Mouse (Mus musculus) myocyte (in vitro differentiated cells): ENCODE data around the gene Ddc.

Experiments used
- MAX ChIP-seq: IDR thresholded peaks from one replicate; pipeline ENCODE4 v1.6.1; 2011; ENCODE audit warnings: low read depth, mild to moderate bottlenecking, control low read depth
- MYOD1 ChIP-seq, 3 experiments: IDR thresholded peaks; one replicate each; pipeline ENCODE4 v1.6.1; 2011; ENCODE audit warnings: control low read depth in 2 of 3, low read depth in 2 of 3, mild to moderate bottlenecking in 2 of 3, moderate library complexity in 1 of 3; ENCODE audit not compliant: insufficient read length in 2 of 3, control insufficient read depth in 1 of 3
- POLR2A ChIP-seq: IDR thresholded peaks from one replicate; pipeline ENCODE4 v1.6.1; 2011; ENCODE audit warnings: low read depth, mild to moderate bottlenecking, control low read depth, moderate library complexity; ENCODE audit not compliant: insufficient read length
- USF1 ChIP-seq: IDR thresholded peaks from one replicate; pipeline ENCODE4 v1.6.1; 2011; ENCODE audit warnings: low read depth, mild to moderate bottlenecking, control low read depth, moderate library complexity

GRCm38 (mm10) chr11:11776071-11776821 lies 121.7 kb downstream of the Ddc start:
- TF ChIP-seq POLR2A: no peak
- no peak for TF ChIP-seq USF1
- TF ChIP-seq MYOD1 (IDR thresholded peaks at IDR 0.05; ENCODE audit: control insufficient read depth in 1 of 3, insufficient read length in 2 of 3, low read depth in 2 of 3): no peak
- no peak for TF ChIP-seq MAX
